Mouse (Mus musculus) kidney, adult 2 months (tissue): Measurements from ENCODE around the gene Pspn. TPM values are rescaled to one million over a fixed set of nuclear protein-coding genes. Genes with fewer than 3 reads are reported as not detected.
A peak's percentile ranks its signal among the peaks of the same experiment; 100 is the strongest.

Experiments
- DNase-seq: peaks from one replicate; pipeline ENCODE4 v3.0.0; 2021
- H3K27ac ChIP-seq: fragments of 200-500 bp; 2 replicates; pipeline ENCODE4 v1.5.1; 2012; ENCODE audit warnings: low read depth, low read length, control low read depth, inconsistent platforms; ENCODE audit not compliant: insufficient read depth
- H3K27me3 ChIP-seq: fragments of 200-500 bp; replicated peaks from 2 replicates; pipeline ENCODE4 v1.6.1; 2012; ENCODE audit warnings: mild to moderate bottlenecking, moderate library complexity, low read length, inconsistent platforms; ENCODE audit not compliant: control insufficient read depth, insufficient read depth
- H3K36me3 ChIP-seq: fragments of 200-500 bp; 2 replicates; pipeline ENCODE4 v1.6.1; 2012; ENCODE audit warnings: mild to moderate bottlenecking, moderate library complexity, low read length, inconsistent platforms; ENCODE audit not compliant: control insufficient read depth, insufficient read depth
- H3K4me1 ChIP-seq: fragments of 200-500 bp; 2 replicates; pipeline ENCODE4 v1.6.1; 2011; ENCODE audit warnings: low read length; ENCODE audit not compliant: control insufficient read depth, insufficient read depth
- H3K4me3 ChIP-seq: fragments of 200-500 bp; 2 replicates; pipeline ENCODE4 v1.5.1; 2011; ENCODE audit warnings: mild to moderate bottlenecking, low read depth, low read length, control low read depth; ENCODE audit not compliant: insufficient read depth
- CTCF ChIP-seq: fragments of 200-500 bp; conservative IDR thresholded peaks from 2 replicates; pipeline ENCODE4 v1.5.1; 2011; ENCODE audit warnings: low read depth, mild to moderate bottlenecking, control low read depth, low read length, moderate library complexity, mixed read lengths; ENCODE audit not compliant: insufficient read depth, insufficient read length
- POLR2A ChIP-seq: fragments of 200-500 bp; IDR thresholded peaks from one replicate; pipeline ENCODE4 v1.6.1; 2011; ENCODE audit warnings: low read depth, low read length, control low read depth
- WGBS: fragments of 180-500 bp; shearing (Covaris S2); methylation state at CpG from one replicate; pipeline ENCODE4 v1.1.7; 2018; 5-methylcytosine and 5-hydroxymethylcytosine counted together
- polyA plus RNA-seq: library from polyadenylated mRNA; depleted of rRNA; stranded (reverse); fragments of >200 nt; gene quantifications from 2 replicates; pipeline ENCODE4 v1.2.3, GENCODE M21; 2012

Gene Pspn
- polyA plus RNA-seq, 1 experiment, result not detected

DNA sequence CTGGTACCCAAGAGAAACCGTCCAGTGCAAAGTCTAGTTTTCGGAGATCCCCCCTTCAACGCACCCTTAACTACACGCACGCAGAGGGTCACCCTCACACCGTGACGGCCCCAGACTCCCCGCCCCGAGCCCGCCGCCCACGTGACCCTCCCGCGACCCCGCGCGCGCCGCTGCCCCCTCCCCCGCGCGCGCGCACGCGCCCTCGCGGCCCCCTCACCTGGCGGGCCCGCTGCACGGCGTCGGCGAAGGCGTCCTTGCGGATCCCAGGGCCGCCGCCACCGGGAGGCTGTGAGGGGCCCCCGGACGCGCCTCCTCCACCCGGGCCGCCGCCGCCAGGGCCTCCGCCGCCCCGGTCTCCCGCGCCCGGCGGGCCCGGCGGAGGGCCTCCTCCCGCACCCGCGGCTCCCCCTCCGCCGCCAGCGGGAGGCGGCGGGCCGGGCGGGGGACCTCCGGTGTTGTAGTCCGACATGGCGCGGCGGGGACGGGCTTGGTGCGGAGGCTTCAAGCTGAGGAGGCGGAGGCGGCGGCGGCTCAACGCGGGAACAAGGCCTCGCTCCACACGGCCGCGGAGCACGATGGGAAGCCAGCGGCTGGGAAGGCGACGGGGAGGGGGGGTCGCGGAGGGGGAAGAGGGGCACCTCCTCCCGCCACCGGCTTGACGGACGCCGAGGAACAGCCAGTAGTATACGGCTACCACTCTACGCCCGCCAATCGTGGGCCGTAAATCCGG lies 31.3 kb upstream of the Pspn start, which contains the start of gene Khsrp:
Gene Khsrp (minus strand): TSS at position 592 of the 730 bp plus-strand sequence.
- no peaks in the 10 kb centered on the region for H3K27me3 ChIP-seq
- peak within 1 kb of the TSS; percentile 92 for H3K4me3 ChIP-seq
- H3K27ac ChIP-seq, result peak within 1 kb of the TSS; percentile 86
- no peaks in the 10 kb centered on the region for H3K36me3 ChIP-seq
- WGBS, result 1% methylated on average over 94 of the region's 99 CpGs
- no peak for TF ChIP-seq CTCF
- no peak for TF ChIP-seq POLR2A
- H3K4me1 ChIP-seq, result peaks cover 10% of the 10 kb centered on the region; the same call in 1 of the 2 replicates
- peak; percentile 21 for DNase-seq

DNA sequence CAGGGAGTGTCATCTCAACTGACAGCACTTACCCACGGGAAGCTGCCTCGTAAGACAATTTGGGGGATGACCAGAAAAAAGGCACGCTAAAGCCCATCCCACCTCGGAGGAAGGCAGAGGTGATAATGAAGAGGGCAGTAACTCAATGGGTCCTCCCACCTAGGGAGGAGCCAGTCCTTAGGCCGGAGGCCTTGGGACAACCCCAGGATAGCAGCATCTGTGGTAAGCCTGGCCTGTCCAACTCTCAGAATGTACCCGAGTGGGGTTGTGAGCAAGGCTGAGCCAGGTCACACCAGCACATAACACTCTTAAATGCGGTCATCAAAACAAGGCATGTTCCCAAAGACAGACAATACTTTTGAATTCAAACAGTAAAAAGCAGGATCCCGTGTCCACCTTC lies 29.9 kb upstream of the Pspn start:
- TF ChIP-seq POLR2A (no peak), CTCF (no peak)
- peak; percentile 49 for DNase-seq
- H3K27me3 ChIP-seq, result no peaks in the 10 kb centered on the region
- peaks cover 10% of the 10 kb centered on the region; the same call in 1 of the 2 replicates for H3K4me1 ChIP-seq
- no peak overlapping the region for H3K27ac ChIP-seq
- H3K36me3 ChIP-seq, result peaks cover 1% of the 10 kb centered on the region; the same call in 1 of the 2 replicates
- H3K4me3 ChIP-seq, result no peak overlapping the region
- 12% methylated on average over 8 of the region's 8 CpGs for WGBS

DNA sequence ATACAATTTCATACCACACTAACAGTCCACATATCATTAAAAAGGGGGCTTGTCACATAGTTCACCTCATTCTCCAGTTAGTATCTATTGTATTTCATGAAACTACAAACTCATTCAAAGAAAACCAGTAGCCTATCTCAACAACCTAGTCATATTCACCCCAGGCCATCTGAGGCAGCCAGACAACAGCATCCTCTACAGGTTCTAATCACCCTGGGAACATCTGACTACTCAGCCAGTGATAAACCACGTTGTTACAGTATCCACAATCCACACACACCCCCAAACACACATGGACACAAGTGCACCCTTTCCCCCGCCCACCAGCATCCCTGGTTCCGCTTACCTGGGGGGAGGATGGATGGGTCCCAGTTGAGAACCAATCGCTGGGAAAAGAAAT lies 27.7 kb upstream of the Pspn start:
- WGBS, result 81% methylated on average over 4 of the region's 4 CpGs
- TF ChIP-seq POLR2A, result no peak
- no peak for TF ChIP-seq CTCF
- no peaks in the 10 kb centered on the region for H3K27me3 ChIP-seq

DNA sequence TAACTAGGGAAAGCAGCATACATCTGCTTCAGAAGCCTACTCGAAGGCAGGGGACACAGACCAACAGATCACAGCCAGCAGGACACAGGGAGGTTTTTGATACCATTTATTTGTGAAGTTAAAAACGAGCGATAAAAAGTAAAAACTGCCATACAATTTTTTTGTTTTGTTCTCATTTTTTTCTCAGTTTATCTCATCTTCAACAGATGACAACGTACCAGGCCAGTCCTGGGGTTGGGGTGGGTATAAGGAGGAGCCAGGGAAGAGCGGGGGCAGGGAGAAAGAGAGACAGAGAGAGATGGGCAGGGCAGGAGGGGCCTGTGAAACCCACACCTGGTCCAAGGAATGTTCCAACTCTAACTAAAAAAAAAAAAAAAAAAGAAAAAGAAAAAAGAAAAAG lies 21.1 kb upstream of the Pspn start:
- Histone ChIP-seq H3K27ac (no peak overlapping the region), H3K36me3 (peaks cover 6% of the 10 kb centered on the region), H3K27me3 (no peaks in the 10 kb centered on the region), H3K4me3 (no peak overlapping the region), H3K4me1 (no peaks in the 10 kb centered on the region)
- TF ChIP-seq CTCF, result no peak
- TF ChIP-seq POLR2A, result no peak
- DNase-seq, result no peak
- 92% methylated on average over 5 of the region's 5 CpGs for WGBS

More for the DNA sequence above, 27.7 kb upstream of the Pspn start:
- Histone ChIP-seq H3K4me3 (no peak overlapping the region), H3K27ac (no peak overlapping the region), H3K4me1 (peaks cover 10% of the 10 kb centered on the region; the same call in 1 of the 2 replicates), H3K36me3 (peaks cover 6% of the 10 kb centered on the region)
- DNase-seq, result no peak

DNA sequence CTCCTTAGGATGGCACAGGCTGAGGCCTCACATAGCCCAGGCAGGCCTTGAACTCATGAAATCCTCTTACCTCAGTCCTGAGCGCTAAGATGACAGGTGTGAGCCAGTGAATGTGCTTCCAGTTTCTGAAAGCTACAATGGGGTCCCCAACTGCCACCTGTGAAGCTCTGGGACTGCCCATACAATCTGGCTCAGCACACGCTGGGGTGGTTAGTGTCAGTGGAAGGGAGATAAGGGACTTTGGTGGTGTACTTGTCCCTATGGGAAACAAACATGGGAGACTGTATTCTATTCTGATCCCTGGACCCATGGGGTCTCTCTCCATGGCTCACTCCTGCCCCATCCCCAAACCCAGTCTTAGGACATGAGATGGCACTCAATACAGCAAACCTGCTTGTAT lies 19.9 kb upstream of the Pspn start:
- no peak for DNase-seq
- Histone ChIP-seq H3K36me3 (peaks cover 4% of the 10 kb centered on the region), H3K27me3 (no peaks in the 10 kb centered on the region), H3K27ac (no peak overlapping the region), H3K4me1 (no peaks in the 10 kb centered on the region), H3K4me3 (no peak overlapping the region)
- 97% methylated on average over 2 of the region's 2 CpGs for WGBS
- TF ChIP-seq POLR2A (no peak), CTCF (no peak)

DNA sequence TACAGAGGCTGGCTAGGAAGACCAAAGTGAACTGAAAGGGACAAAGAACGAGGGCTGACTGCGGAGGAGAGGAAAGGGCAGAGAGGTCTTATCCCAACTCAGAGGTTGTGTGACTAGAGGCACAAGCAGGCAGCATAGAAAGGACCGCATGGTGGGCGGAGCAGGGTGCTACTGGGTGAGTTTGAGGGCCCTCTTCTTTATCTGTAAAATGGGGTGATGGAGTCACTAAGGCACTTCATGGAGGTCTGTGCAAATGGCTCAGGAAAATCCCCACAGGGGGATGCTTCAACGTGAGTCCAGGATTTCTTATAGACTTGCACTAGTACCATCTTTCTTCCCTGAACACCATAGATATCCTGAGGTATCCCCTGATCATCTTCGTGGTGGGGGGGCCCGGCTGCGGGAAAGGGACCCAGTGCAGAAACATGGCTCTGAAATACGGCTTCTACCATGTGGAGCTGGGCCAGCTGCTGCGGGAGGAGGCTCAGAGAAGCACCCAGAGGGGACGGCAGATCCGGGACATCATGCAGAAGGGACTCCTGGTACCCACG lies 12.5 kb upstream of the Pspn start:
- no peak overlapping the region; the same call in 1 of the 2 replicates for H3K27ac ChIP-seq
- no peak for DNase-seq
- H3K27me3 ChIP-seq, result no peaks in the 10 kb centered on the region
- peak overlapping the region; percentile 69; the same call in 1 of the 2 replicates for H3K4me3 ChIP-seq
- peaks cover 8% of the 10 kb centered on the region; the same call in 1 of the 2 replicates for H3K4me1 ChIP-seq
- WGBS, result 58% methylated on average over 13 of the region's 13 CpGs
- H3K36me3 ChIP-seq, result no peaks in the 10 kb centered on the region
- TF ChIP-seq CTCF (no peak), POLR2A (no peak)

DNA sequence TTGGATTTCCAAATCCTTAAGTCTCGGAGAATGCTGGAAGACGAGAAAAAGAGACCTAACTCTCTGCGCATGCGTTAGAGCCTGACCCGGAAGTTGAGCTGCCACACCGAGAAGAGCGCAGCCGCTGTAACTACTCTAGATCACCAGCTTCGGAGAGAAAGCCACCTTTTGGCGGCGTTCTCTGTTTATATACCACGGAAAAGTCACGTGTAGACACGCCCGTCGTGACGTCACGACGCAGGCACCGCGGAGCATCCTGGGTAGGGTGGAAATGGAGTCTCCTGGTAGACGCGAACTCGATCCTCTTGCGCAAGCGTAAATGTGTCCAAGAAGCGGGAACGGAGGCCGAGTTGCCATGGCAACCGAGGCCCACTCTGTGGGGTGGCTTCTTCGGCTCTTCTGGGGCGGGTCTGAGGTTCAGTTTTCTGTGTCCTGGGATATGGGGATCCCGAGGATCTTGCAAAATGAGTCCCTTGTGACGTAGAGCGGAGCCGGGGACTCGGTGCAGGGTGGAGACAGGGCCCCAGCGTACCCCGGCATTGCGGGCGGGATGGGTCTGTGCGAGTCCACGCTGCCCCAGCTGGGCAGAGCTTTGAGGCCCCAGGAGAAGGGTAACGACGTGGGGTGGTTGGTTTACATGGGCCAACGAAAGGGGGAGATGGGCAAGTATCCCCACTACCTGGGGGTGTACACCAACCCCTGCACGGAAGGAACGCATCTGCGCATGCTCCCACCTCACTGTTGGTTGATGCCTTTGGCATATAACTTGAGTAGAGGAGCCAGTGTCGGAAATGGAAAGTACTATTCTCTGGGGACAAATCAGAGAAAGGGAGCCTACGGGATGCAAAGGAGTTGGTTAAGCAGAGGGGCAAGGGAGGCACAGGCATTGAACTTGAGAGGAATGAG lies 11.7 kb upstream of the Pspn start, which contains the start of the genes Gtf2f1 and Gm17949:
Gene Gtf2f1 (minus strand): TSS at position 53 of the 906 bp plus-strand sequence.
Gene Gm17949 (plus strand): TSS at position 234 of the 906 bp plus-strand sequence.
- Histone ChIP-seq H3K27ac (peak within 1 kb of the TSS; percentile 66), H3K27me3 (no peaks in the 10 kb centered on the region), H3K4me3 (peak within 1 kb of the TSS; percentile 88), H3K36me3 (no peaks in the 10 kb centered on the region), H3K4me1 (peaks cover 8% of the 10 kb centered on the region; the same call in 1 of the 2 replicates)
- DNase-seq, result peak; percentile 97
- under 1% methylated on average over 51 of the region's 51 CpGs for WGBS
- peak; percentile 98 for TF ChIP-seq POLR2A
- TF ChIP-seq CTCF, result 0 out of 2 replicates have a peak, but pooled peaks have one; percentile 11
